Mouse (Mus musculus): ENCODE measurements around the gene 4933416C03Rik. TPM values are rescaled to one million over a fixed set of nuclear protein-coding genes. Genes with fewer than 3 reads are reported as not detected.

4933416C03Rik gene
- polyA plus RNA-seq, 1 experiment from 2014 or later, result 0.10 TPM

GRCm38 (mm10) chr10:116131223-116131622 is 17.5 kb upstream of the 4933416C03Rik start:
- Histone ChIP-seq H3K9ac (ENCODE audit: low read depth, low read length) (no peak overlapping the region), H3K4me3 (ENCODE audit: low read depth, low read length) (no peak overlapping the region), H3K27me3 (ENCODE audit: control insufficient read depth, insufficient read depth, low read depth, low read length) (no peaks in the 10 kb centered on the region), H3K4me2 (ENCODE audit: low read length) (no peak overlapping the region), H3K36me3 (ENCODE audit: control insufficient read depth, insufficient read depth, low read length) (no peaks in the 10 kb centered on the region), H3K27ac (ENCODE audit: low read length) (no peak overlapping the region), H3K9me3 (replicated peaks; ENCODE audit: control insufficient read depth, low read length, poor library complexity, severe bottlenecking) (no peaks in the 10 kb centered on the region), H3K4me1 (ENCODE audit: control insufficient read depth, insufficient read depth, low read length) (no peaks in the 10 kb centered on the region)
- 91% methylated on average over 4 of the region's 4 CpGs for WGBS
- no peak for ATAC-seq

GRCm38 (mm10) chr10:116130401-116130800 is 16.7 kb upstream of the 4933416C03Rik start:
- 88% methylated on average over 3 of the region's 3 CpGs for WGBS
- no peak overlapping the region for H3K4me2 ChIP-seq (ENCODE audit: low read length)
- H3K4me1 ChIP-seq (ENCODE audit: control insufficient read depth, insufficient read depth, low read length), result no peaks in the 10 kb centered on the region
- H3K9ac ChIP-seq (ENCODE audit: low read depth, low read length), result no peak overlapping the region
- no peaks in the 10 kb centered on the region for H3K27me3 ChIP-seq (ENCODE audit: control insufficient read depth, insufficient read depth, low read depth, low read length)
- H3K36me3 ChIP-seq (ENCODE audit: control insufficient read depth, insufficient read depth, low read length), result no peaks in the 10 kb centered on the region
- H3K9me3 ChIP-seq (replicated peaks; ENCODE audit: control insufficient read depth, low read length, poor library complexity, severe bottlenecking), result no peaks in the 10 kb centered on the region
- H3K27ac ChIP-seq (ENCODE audit: low read length), result no peak overlapping the region
- ATAC-seq, result no peak
- H3K4me3 ChIP-seq (ENCODE audit: low read depth, low read length), result no peak overlapping the region

GRCm38 (mm10) chr10:116125364-116125763 is 11.6 kb upstream of the 4933416C03Rik start:
- no peaks in the 10 kb centered on the region for H3K9me3 ChIP-seq (replicated peaks; ENCODE audit: control insufficient read depth, low read length, poor library complexity, severe bottlenecking)
- H3K27ac ChIP-seq (ENCODE audit: low read length), result no peak overlapping the region
- no peaks in the 10 kb centered on the region for H3K27me3 ChIP-seq (ENCODE audit: control insufficient read depth, insufficient read depth, low read depth, low read length)
- no peak for ATAC-seq
- WGBS, result 62% methylated on average over 5 of the region's 5 CpGs
- no peak overlapping the region for H3K4me2 ChIP-seq (ENCODE audit: low read length)
- no peak overlapping the region for H3K9ac ChIP-seq (ENCODE audit: low read depth, low read length)
- no peaks in the 10 kb centered on the region for H3K4me1 ChIP-seq (ENCODE audit: control insufficient read depth, insufficient read depth, low read length)
- H3K4me3 ChIP-seq (ENCODE audit: low read depth, low read length), result no peak overlapping the region
- H3K36me3 ChIP-seq (ENCODE audit: control insufficient read depth, insufficient read depth, low read length), result no peaks in the 10 kb centered on the region

- whole genome bisulfite sequencing, result 87% methylated on average over 2 of the region's 2 CpGs
- Histone ChIP-seq H3K36me3 (ENCODE audit: control insufficient read depth, insufficient read depth, low read length) (no peaks in the 10 kb centered on the region), H3K27ac (ENCODE audit: low read length) (no peak overlapping the region), H3K4me2 (ENCODE audit: low read length) (no peak overlapping the region), H3K4me1 (ENCODE audit: control insufficient read depth, insufficient read depth, low read length) (no peaks in the 10 kb centered on the region), H3K9ac (ENCODE audit: low read depth, low read length) (no peak overlapping the region), H3K4me3 (ENCODE audit: low read depth, low read length) (no peak overlapping the region), H3K27me3 (ENCODE audit: control insufficient read depth, insufficient read depth, low read depth, low read length) (no peaks in the 10 kb centered on the region), H3K9me3 (replicated peaks; ENCODE audit: control insufficient read depth, low read length, poor library complexity, severe bottlenecking) (no peaks in the 10 kb centered on the region)
- no peak for ATAC-seq
Observed at GRCm38 (mm10) chr10:116123808-116124207, 10.1 kb upstream of the 4933416C03Rik start.

GRCm38 (mm10) chr10:116121463-116121862 is 7.7 kb upstream of the 4933416C03Rik start:
- no peak overlapping the region for H3K4me2 ChIP-seq (ENCODE audit: low read length)
- no peaks in the 10 kb centered on the region for H3K9me3 ChIP-seq (replicated peaks; ENCODE audit: control insufficient read depth, low read length, poor library complexity, severe bottlenecking)
- no peaks in the 10 kb centered on the region for H3K4me1 ChIP-seq (ENCODE audit: control insufficient read depth, insufficient read depth, low read length)
- H3K27me3 ChIP-seq (ENCODE audit: control insufficient read depth, insufficient read depth, low read depth, low read length), result no peaks in the 10 kb centered on the region
- 88% methylated on average over 2 of the region's 2 CpGs for WGBS
- H3K9ac ChIP-seq (ENCODE audit: low read depth, low read length), result no peak overlapping the region
- no peak overlapping the region for H3K27ac ChIP-seq (ENCODE audit: low read length)
- no peaks in the 10 kb centered on the region for H3K36me3 ChIP-seq (ENCODE audit: control insufficient read depth, insufficient read depth, low read length)
- ATAC-seq, result no peak
- no peak overlapping the region for H3K4me3 ChIP-seq (ENCODE audit: low read depth, low read length)

- Histone ChIP-seq H3K36me3 (ENCODE audit: control insufficient read depth, insufficient read depth, low read length) (peaks cover 4% of the 10 kb centered on the region; the same call in 1 of the 2 replicates), H3K4me1 (ENCODE audit: control insufficient read depth, insufficient read depth, low read length) (no peaks in the 10 kb centered on the region), H3K27ac (ENCODE audit: low read length) (no peak overlapping the region), H3K9me3 (replicated peaks; ENCODE audit: control insufficient read depth, low read length, poor library complexity, severe bottlenecking) (no peaks in the 10 kb centered on the region; the same call in 1 of the 2 replicates), H3K9ac (ENCODE audit: low read depth, low read length) (no peak overlapping the region), H3K4me2 (ENCODE audit: low read length) (no peak overlapping the region), H3K4me3 (ENCODE audit: low read depth, low read length) (no peak overlapping the region), H3K27me3 (ENCODE audit: control insufficient read depth, insufficient read depth, low read depth, low read length) (no peaks in the 10 kb centered on the region)
- ATAC-seq, result no peak
- WGBS, result 89% methylated on average over 8 of the region's 8 CpGs
Observed at GRCm38 (mm10) chr10:116117060-116117459, 3.3 kb upstream of the 4933416C03Rik start.

- WGBS, result 84% methylated on average over 4 of the region's 4 CpGs
- no peak overlapping the region for H3K4me2 ChIP-seq (ENCODE audit: low read length)
- no peak overlapping the region for H3K9ac ChIP-seq (ENCODE audit: low read depth, low read length)
- no peaks in the 10 kb centered on the region; the same call in 1 of the 2 replicates for H3K9me3 ChIP-seq (replicated peaks; ENCODE audit: control insufficient read depth, low read length, poor library complexity, severe bottlenecking)
- H3K4me3 ChIP-seq (ENCODE audit: low read depth, low read length), result no peak overlapping the region
- no peak for ATAC-seq
- H3K27ac ChIP-seq (ENCODE audit: low read length), result no peak overlapping the region
- H3K36me3 ChIP-seq (ENCODE audit: control insufficient read depth, insufficient read depth, low read length), result peaks cover 4% of the 10 kb centered on the region; the same call in 1 of the 2 replicates
- no peaks in the 10 kb centered on the region for H3K27me3 ChIP-seq (ENCODE audit: control insufficient read depth, insufficient read depth, low read depth, low read length)
- no peaks in the 10 kb centered on the region for H3K4me1 ChIP-seq (ENCODE audit: control insufficient read depth, insufficient read depth, low read length)
Observed at GRCm38 (mm10) chr10:116115881-116116677, 2.4 kb upstream of the 4933416C03Rik start.

GRCm38 (mm10) chr10:116112868-116113267 is 849 bp downstream of the 4933416C03Rik start:
- peaks cover 4% of the 10 kb centered on the region; the same call in 1 of the 2 replicates for H3K36me3 ChIP-seq (ENCODE audit: control insufficient read depth, insufficient read depth, low read length)
- no peak for ATAC-seq
- H3K4me1 ChIP-seq (ENCODE audit: control insufficient read depth, insufficient read depth, low read length), result no peaks in the 10 kb centered on the region
- 97% methylated on average over 11 of the region's 11 CpGs for WGBS
- no peak overlapping the region for H3K4me2 ChIP-seq (ENCODE audit: low read length)
- no peak overlapping the region for H3K9ac ChIP-seq (ENCODE audit: low read depth, low read length)
- H3K27ac ChIP-seq (ENCODE audit: low read length), result no peak overlapping the region
- H3K4me3 ChIP-seq (ENCODE audit: low read depth, low read length), result no peak overlapping the region
- no peaks in the 10 kb centered on the region; the same call in 1 of the 2 replicates for H3K9me3 ChIP-seq (replicated peaks; ENCODE audit: control insufficient read depth, low read length, poor library complexity, severe bottlenecking)
- no peaks in the 10 kb centered on the region for H3K27me3 ChIP-seq (ENCODE audit: control insufficient read depth, insufficient read depth, low read depth, low read length)

GRCm38 (mm10) chr10:116108730-116109129 is 5.0 kb downstream of the 4933416C03Rik start:
- Histone ChIP-seq H3K27ac (ENCODE audit: low read length) (no peak overlapping the region), H3K4me1 (ENCODE audit: control insufficient read depth, insufficient read depth, low read length) (no peaks in the 10 kb centered on the region), H3K4me2 (ENCODE audit: low read length) (no peak overlapping the region), H3K36me3 (ENCODE audit: control insufficient read depth, insufficient read depth, low read length) (peaks cover 4% of the 10 kb centered on the region; the same call in 1 of the 2 replicates), H3K4me3 (ENCODE audit: low read depth, low read length) (no peak overlapping the region), H3K27me3 (ENCODE audit: control insufficient read depth, insufficient read depth, low read depth, low read length) (no peaks in the 10 kb centered on the region), H3K9ac (ENCODE audit: low read depth, low read length) (no peak overlapping the region), H3K9me3 (replicated peaks; ENCODE audit: control insufficient read depth, low read length, poor library complexity, severe bottlenecking) (no peaks in the 10 kb centered on the region; the same call in 1 of the 2 replicates)
- WGBS, result 77% methylated on average over 1 of the region's 1 CpGs
- ATAC-seq, result no peak

All from midbrain, embryonic 16.5 days (tissue).